Mouse (Mus musculus): Measurements from ENCODE around the gene Cadps2. TPM values are rescaled to one million over a fixed set of nuclear protein-coding genes. Genes with fewer than 3 reads are reported as not detected.

Gene Cadps2
- polyA plus RNA-seq, 1 experiment from 2014 or later = 4.7 TPM

- ATAC-seq = no peak
- no peaks in the 10 kb centered on the region for H3K36me3 ChIP-seq
These were observed 202.1 kb downstream of the Cadps2 start for GRCm38 (mm10) chr6:23637081-23637480.

GRCm38 (mm10) chr6:23635208-23635607, 204.0 kb downstream of the Cadps2 start:
- Histone ChIP-seq H3K36me3 (no peaks in the 10 kb centered on the region), H3K9me3 (no peaks in the 10 kb centered on the region), H3K9ac (replicated peaks) (no peak overlapping the region), H3K4me1 (replicated peaks) (0 out of 2 replicates have a peak, but pooled peaks cover 3% of the 10 kb centered on the region), H3K4me2 (replicated peaks) (no peak overlapping the region), H3K27me3 (no peaks in the 10 kb centered on the region), H3K4me3 (replicated peaks) (no peak overlapping the region), H3K27ac (no peak overlapping the region)
- no peak for ATAC-seq
- WGBS = 90% methylated on average over 3 of the region's 3 CpGs

More at GRCm38 (mm10) chr6:23637081-23637480, 202.1 kb downstream of the Cadps2 start:
- H3K27ac ChIP-seq = no peak overlapping the region
- H3K27me3 ChIP-seq = no peaks in the 10 kb centered on the region
- 71% methylated on average over 3 of the region's 3 CpGs for WGBS
- no peaks in the 10 kb centered on the region for H3K9me3 ChIP-seq
- no peaks in the 10 kb centered on the region for H3K4me1 ChIP-seq (replicated peaks)
- H3K4me2 ChIP-seq (replicated peaks) = no peak overlapping the region
- H3K9ac ChIP-seq (replicated peaks) = no peak overlapping the region
- no peak overlapping the region for H3K4me3 ChIP-seq (replicated peaks)

GRCm38 (mm10) chr6:23634016-23634415, 205.2 kb downstream of the Cadps2 start:
- Histone ChIP-seq H3K4me2 (replicated peaks) (no peak overlapping the region), H3K9ac (replicated peaks) (no peak overlapping the region), H3K36me3 (no peaks in the 10 kb centered on the region), H3K9me3 (no peaks in the 10 kb centered on the region), H3K27ac (no peak overlapping the region), H3K27me3 (no peaks in the 10 kb centered on the region), H3K4me1 (replicated peaks) (0 out of 2 replicates have a peak, but pooled peaks cover 3% of the 10 kb centered on the region), H3K4me3 (replicated peaks) (no peak overlapping the region)
- 79% methylated on average over 9 of the region's 9 CpGs for WGBS
- no peak for ATAC-seq

- no peak for ATAC-seq
- Histone ChIP-seq H3K27ac (no peak overlapping the region), H3K4me1 (replicated peaks) (0 out of 2 replicates have a peak, but pooled peaks cover 3% of the 10 kb centered on the region), H3K4me2 (replicated peaks) (no peak overlapping the region), H3K9me3 (no peaks in the 10 kb centered on the region), H3K4me3 (replicated peaks) (no peak overlapping the region), H3K9ac (replicated peaks) (no peak overlapping the region), H3K27me3 (no peaks in the 10 kb centered on the region), H3K36me3 (no peaks in the 10 kb centered on the region)
- 4% methylated on average over 4 of the region's 4 CpGs for WGBS
These were observed 208.8 kb downstream of the Cadps2 start for GRCm38 (mm10) chr6:23630465-23630864.

- no peak overlapping the region for H3K9ac ChIP-seq (replicated peaks)
- no peak overlapping the region for H3K4me2 ChIP-seq (replicated peaks)
- H3K36me3 ChIP-seq = no peaks in the 10 kb centered on the region
- no peak for ATAC-seq
- H3K9me3 ChIP-seq = no peaks in the 10 kb centered on the region
- no peaks in the 10 kb centered on the region for H3K27me3 ChIP-seq
- 84% methylated on average over 2 of the region's 2 CpGs for WGBS
- H3K4me3 ChIP-seq (replicated peaks) = no peak overlapping the region
- peaks cover 5% of the 10 kb centered on the region; the same call in 1 of the 2 replicates for H3K4me1 ChIP-seq (replicated peaks)
- H3K27ac ChIP-seq = no peak overlapping the region
These were observed 264.1 kb downstream of the Cadps2 start for GRCm38 (mm10) chr6:23575102-23575501.

- ATAC-seq = no peak
- H3K9ac ChIP-seq (replicated peaks) = no peak overlapping the region
- H3K36me3 ChIP-seq = no peaks in the 10 kb centered on the region
- H3K27me3 ChIP-seq = no peaks in the 10 kb centered on the region
- WGBS = 91% methylated on average over 4 of the region's 4 CpGs
- H3K4me2 ChIP-seq (replicated peaks) = no peak overlapping the region
- no peak overlapping the region for H3K27ac ChIP-seq
- no peaks in the 10 kb centered on the region for H3K9me3 ChIP-seq
- no peak overlapping the region for H3K4me3 ChIP-seq (replicated peaks)
- H3K4me1 ChIP-seq (replicated peaks) = peaks cover 5% of the 10 kb centered on the region; the same call in 1 of the 2 replicates
These were observed 265.5 kb downstream of the Cadps2 start for GRCm38 (mm10) chr6:23573750-23574149.

- ATAC-seq = 0 out of 2 replicates have a peak, but pooled peaks have one; percentile 40
- no peak overlapping the region for H3K4me3 ChIP-seq (replicated peaks)
- no peaks in the 10 kb centered on the region for H3K9me3 ChIP-seq
- H3K36me3 ChIP-seq = no peaks in the 10 kb centered on the region
- no peak overlapping the region for H3K27ac ChIP-seq
- H3K27me3 ChIP-seq = no peaks in the 10 kb centered on the region
- 27% methylated on average over 4 of the region's 4 CpGs for WGBS
- H3K4me1 ChIP-seq (replicated peaks) = peaks cover 5% of the 10 kb centered on the region; the same call in 1 of the 2 replicates
- H3K4me2 ChIP-seq (replicated peaks) = no peak overlapping the region
- H3K9ac ChIP-seq (replicated peaks) = no peak overlapping the region
These were observed 266.8 kb downstream of the Cadps2 start for GRCm38 (mm10) chr6:23572401-23572800.

- no peaks in the 10 kb centered on the region for H3K36me3 ChIP-seq
- H3K27ac ChIP-seq = no peak overlapping the region
- ATAC-seq = no peak
- no peaks in the 10 kb centered on the region for H3K27me3 ChIP-seq
- no peak overlapping the region for H3K9ac ChIP-seq (replicated peaks)
- H3K4me1 ChIP-seq (replicated peaks) = peaks cover 5% of the 10 kb centered on the region; the same call in 1 of the 2 replicates
- H3K9me3 ChIP-seq = no peaks in the 10 kb centered on the region
- H3K4me3 ChIP-seq (replicated peaks) = no peak overlapping the region
- H3K4me2 ChIP-seq (replicated peaks) = no peak overlapping the region
- whole genome bisulfite sequencing = 94% methylated on average over 4 of the region's 4 CpGs
These were observed 269.5 kb downstream of the Cadps2 start for GRCm38 (mm10) chr6:23569686-23570085.

- H3K27ac ChIP-seq = no peak overlapping the region
- WGBS = 53% methylated on average over 1 of the region's 1 CpGs
These were observed 270.5 kb downstream of the Cadps2 start for GRCm38 (mm10) chr6:23568688-23569087.

GRCm38 (mm10) chr6:23567651-23568050, 271.6 kb downstream of the Cadps2 start:
- 92% methylated on average over 1 of the region's 1 CpGs for WGBS
- Histone ChIP-seq H3K4me1 (replicated peaks) (peaks cover 5% of the 10 kb centered on the region; the same call in 1 of the 2 replicates), H3K27ac (no peak overlapping the region), H3K9me3 (no peaks in the 10 kb centered on the region), H3K4me2 (replicated peaks) (no peak overlapping the region), H3K9ac (replicated peaks) (no peak overlapping the region), H3K27me3 (no peaks in the 10 kb centered on the region), H3K4me3 (replicated peaks) (no peak overlapping the region), H3K36me3 (no peaks in the 10 kb centered on the region)
- no peak for ATAC-seq

More at GRCm38 (mm10) chr6:23568688-23569087, 270.5 kb downstream of the Cadps2 start:
- no peak overlapping the region for H3K4me2 ChIP-seq (replicated peaks)
- no peak overlapping the region for H3K9ac ChIP-seq (replicated peaks)
- H3K9me3 ChIP-seq = no peaks in the 10 kb centered on the region
- H3K4me1 ChIP-seq (replicated peaks) = peaks cover 5% of the 10 kb centered on the region; the same call in 1 of the 2 replicates
- no peaks in the 10 kb centered on the region for H3K36me3 ChIP-seq
- H3K27me3 ChIP-seq = no peaks in the 10 kb centered on the region
- no peak for ATAC-seq
- H3K4me3 ChIP-seq (replicated peaks) = no peak overlapping the region

- no peaks in the 10 kb centered on the region for H3K36me3 ChIP-seq
- no peaks in the 10 kb centered on the region for H3K4me1 ChIP-seq (replicated peaks)
- H3K27ac ChIP-seq = no peak overlapping the region
- no peak overlapping the region for H3K9ac ChIP-seq (replicated peaks)
- ATAC-seq = no peak
- no peaks in the 10 kb centered on the region for H3K27me3 ChIP-seq
- H3K9me3 ChIP-seq = no peaks in the 10 kb centered on the region
- H3K4me2 ChIP-seq (replicated peaks) = no peak overlapping the region
- 37% methylated on average over 1 of the region's 1 CpGs for WGBS
- no peak overlapping the region for H3K4me3 ChIP-seq (replicated peaks)
These were observed 289.3 kb downstream of the Cadps2 start for GRCm38 (mm10) chr6:23549874-23550273.

- Histone ChIP-seq H3K4me3 (replicated peaks) (no peak overlapping the region), H3K4me2 (replicated peaks) (no peak overlapping the region), H3K4me1 (replicated peaks) (no peaks in the 10 kb centered on the region), H3K9ac (replicated peaks) (no peak overlapping the region), H3K9me3 (no peaks in the 10 kb centered on the region), H3K27ac (no peak overlapping the region), H3K36me3 (no peaks in the 10 kb centered on the region), H3K27me3 (no peaks in the 10 kb centered on the region)
- ATAC-seq = no peak
- WGBS = 83% methylated on average over 2 of the region's 2 CpGs
These were observed 315.5 kb downstream of the Cadps2 start for GRCm38 (mm10) chr6:23523710-23524109.

GRCm38 (mm10) chr6:23522556-23522955, 316.7 kb downstream of the Cadps2 start:
- H3K36me3 ChIP-seq = no peaks in the 10 kb centered on the region
- H3K27ac ChIP-seq = no peak overlapping the region
- 95% methylated on average over 5 of the region's 5 CpGs for WGBS

More at GRCm38 (mm10) chr6:23522556-23522955, 316.7 kb downstream of the Cadps2 start:
- Histone ChIP-seq H3K9ac (replicated peaks) (no peak overlapping the region), H3K4me3 (replicated peaks) (no peak overlapping the region), H3K4me2 (replicated peaks) (no peak overlapping the region), H3K9me3 (no peaks in the 10 kb centered on the region), H3K27me3 (no peaks in the 10 kb centered on the region), H3K4me1 (replicated peaks) (no peaks in the 10 kb centered on the region)
- no peak for ATAC-seq

Measured in midbrain, embryonic 13.5 days (tissue).